ENCODE assay signal across 21 mouse cellular contexts in the genomic region with DNA sequence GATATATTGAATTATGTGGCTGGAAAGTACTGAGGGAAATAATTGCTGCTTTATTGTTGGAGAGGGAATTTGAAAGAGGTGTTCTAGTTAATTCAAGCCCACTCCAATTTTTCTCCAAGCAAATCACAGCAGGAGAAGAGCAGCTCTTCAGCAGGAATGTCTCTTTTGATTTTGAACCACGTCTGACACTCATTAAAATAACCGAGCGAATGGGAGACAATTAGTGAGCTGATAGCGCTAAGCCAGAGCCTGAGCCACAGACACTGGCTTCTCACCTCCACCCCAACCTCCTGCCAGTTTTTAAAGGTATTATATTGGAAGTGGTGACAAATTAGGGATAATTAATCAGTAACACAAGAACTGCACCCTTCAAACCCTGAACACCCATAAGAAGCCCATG.
A peak's percentile ranks its signal among the peaks of the same experiment; 100 is the strongest.
DNase-seq lines count a peak whose midpoint lies in the region; ATAC-seq lines count a peak whose summit lies in the region.
"Had no signal": no experiment of that assay in that cellular context is flagged by ENCODE, and none has a peak within 500 bp of the region (broad histone marks: within the 10 kb centered on the region; RNA-seq: fewer than 3 reads in every experiment).

No protein-coding gene starts in this region.

- no peak for ATAC-seq in hindbrain, embryonic 15.5 days (ENCODE audit: low FRiP score, low read depth)
- peak; percentile 72 for ATAC-seq in forebrain, embryonic 14.5 days
- peak; percentile 67; the same call in 1 of the 2 replicates for ATAC-seq in midbrain, embryonic 16.5 days
- no peak for ATAC-seq in intestine, embryonic 16.5 days
- ATAC-seq: Patski had no signal

- no peaks in the 10 kb centered on the region for H3K27me3 ChIP-seq in hindbrain, embryonic 15.5 days
- no peaks in the 10 kb centered on the region for H3K27me3 ChIP-seq in hindbrain, embryonic 10.5 days (ENCODE audit: insufficient read depth, poor library complexity, severe bottlenecking)
- no peaks in the 10 kb centered on the region for H3K27me3 ChIP-seq in forebrain, embryonic 14.5 days (replicated peaks; ENCODE audit: control insufficient read depth, insufficient read depth, low read length)
- H3K27me3 ChIP-seq in midbrain, embryonic 16.5 days (ENCODE audit: control insufficient read depth, insufficient read depth, low read depth, low read length): no peaks in the 10 kb centered on the region
- no peaks in the 10 kb centered on the region for H3K27me3 ChIP-seq in intestine, embryonic 16.5 days (replicated peaks; ENCODE audit: control insufficient read depth, insufficient read depth, low read length)
- H3K27me3 ChIP-seq: embryonic facial prominence, embryonic 13.5 days; liver, embryonic 15.5 days; lung, embryonic 15.5 days; Patski had no signal

- H3K9me3 ChIP-seq in hindbrain, embryonic 15.5 days: no peaks in the 10 kb centered on the region
- H3K9me3 ChIP-seq in hindbrain, embryonic 10.5 days: no peaks in the 10 kb centered on the region
- no peaks in the 10 kb centered on the region for H3K9me3 ChIP-seq in forebrain, embryonic 14.5 days (replicated peaks; ENCODE audit: control insufficient read depth, low read length)
- no peaks in the 10 kb centered on the region for H3K9me3 ChIP-seq in midbrain, embryonic 16.5 days (replicated peaks; ENCODE audit: control insufficient read depth, low read length, poor library complexity, severe bottlenecking)
- no peaks in the 10 kb centered on the region for H3K9me3 ChIP-seq in intestine, embryonic 16.5 days (ENCODE audit: control insufficient read depth, low read length)
- H3K9me3 ChIP-seq: embryonic facial prominence, embryonic 13.5 days; limb, embryonic 10.5 days; liver, embryonic 15.5 days; lung, embryonic 15.5 days; megakaryocyte, embryonic 14.5 days had no signal

- no peak overlapping the region for H3K4me2 ChIP-seq in hindbrain, embryonic 15.5 days
- no peak overlapping the region for H3K4me2 ChIP-seq in forebrain, embryonic 14.5 days (ENCODE audit: low read length)
- H3K4me2 ChIP-seq in midbrain, embryonic 16.5 days (ENCODE audit: low read length): no peak overlapping the region
- H3K4me2 ChIP-seq in intestine, embryonic 16.5 days (ENCODE audit: low read depth, low read length): no peak overlapping the region
- H3K4me2 ChIP-seq: embryonic facial prominence, embryonic 13.5 days; heart, embryonic 11.5 days; liver, embryonic 15.5 days; lung, embryonic 15.5 days had no signal

- no peak for DNase-seq in hindbrain, embryonic 10.5 days (ENCODE audit: low spot score)
- peak; percentile 60 for DNase-seq in Muller cell, postnatal 12 days (ENCODE audit: inconsistent ontology term)
- peak; percentile 78 for DNase-seq in forebrain, embryonic 14.5 days (ENCODE audit: low spot score)
- no peak for DNase-seq in gastrocnemius, postnatal 14 days
- DNase-seq: adrenal gland, adult 2 months; cerebellum, adult 18-20 months; cerebellum, postnatal 25 days; kidney, adult 8-10 months; kidney, postnatal 10 days; liver; lung, postnatal 36 days had no signal

- no peak overlapping the region for H3K9ac ChIP-seq in hindbrain, embryonic 15.5 days
- no peak overlapping the region for H3K9ac ChIP-seq in forebrain, embryonic 14.5 days (ENCODE audit: low read length)
- no peak overlapping the region for H3K9ac ChIP-seq in midbrain, embryonic 16.5 days (ENCODE audit: low read depth, low read length)
- H3K9ac ChIP-seq in intestine, embryonic 16.5 days (ENCODE audit: low read depth, low read length): no peak overlapping the region
- H3K9ac ChIP-seq: embryonic facial prominence, embryonic 13.5 days; liver, embryonic 15.5 days; lung, embryonic 15.5 days had no signal

- intact Hi-C loops in gastrocnemius, postnatal 14 days (cut with DNase I; ENCODE audit: low total_unique reads): no loop called here

- no peaks in the 10 kb centered on the region; the same call in 1 of the 2 replicates for H3K4me1 ChIP-seq in hindbrain, embryonic 15.5 days (replicated peaks)
- H3K4me1 ChIP-seq in hindbrain, embryonic 10.5 days (replicated peaks): no peaks in the 10 kb centered on the region
- H3K4me1 ChIP-seq in forebrain, embryonic 14.5 days (ENCODE audit: control insufficient read depth, insufficient read depth, low read length): no peaks in the 10 kb centered on the region; the same call in 1 of the 2 replicates
- H3K4me1 ChIP-seq in midbrain, embryonic 16.5 days (ENCODE audit: control insufficient read depth, insufficient read depth, low read length): no peaks in the 10 kb centered on the region; the same call in 1 of the 2 replicates
- H3K4me1 ChIP-seq in intestine, embryonic 16.5 days (ENCODE audit: control insufficient read depth, insufficient read depth, low read length): no peaks in the 10 kb centered on the region
- H3K4me1 ChIP-seq: liver, embryonic 15.5 days; lung, embryonic 15.5 days had no signal

- peaks cover 10% of the 10 kb centered on the region; the same call in 1 of the 2 replicates for H3K36me3 ChIP-seq in hindbrain, embryonic 15.5 days
- peaks cover 5% of the 10 kb centered on the region; the same call in 1 of the 2 replicates for H3K36me3 ChIP-seq in hindbrain, embryonic 10.5 days
- no peaks in the 10 kb centered on the region for H3K36me3 ChIP-seq in forebrain, embryonic 14.5 days (ENCODE audit: control insufficient read depth, insufficient read depth, low read length)
- H3K36me3 ChIP-seq in midbrain, embryonic 16.5 days (ENCODE audit: control insufficient read depth, insufficient read depth, low read length): no peaks in the 10 kb centered on the region
- no peaks in the 10 kb centered on the region for H3K36me3 ChIP-seq in intestine, embryonic 16.5 days (ENCODE audit: control insufficient read depth, insufficient read depth, low read length)
- H3K36me3 ChIP-seq: liver, embryonic 15.5 days had no signal

- 0 out of 2 replicates have a peak overlapping the region, but pooled peaks have one; percentile 7 for H3K27ac ChIP-seq in hindbrain, embryonic 15.5 days (replicated peaks)
- H3K27ac ChIP-seq in hindbrain, embryonic 10.5 days: no peak overlapping the region
- 0 out of 2 replicates have a peak overlapping the region, but pooled peaks have one; percentile 33 for H3K27ac ChIP-seq in forebrain, embryonic 14.5 days (ENCODE audit: low read depth, low read length)
- H3K27ac ChIP-seq in midbrain, embryonic 16.5 days (ENCODE audit: low read length): no peak overlapping the region
- H3K27ac ChIP-seq in intestine, embryonic 16.5 days (ENCODE audit: low read length): no peak overlapping the region
- H3K27ac ChIP-seq: embryonic facial prominence, embryonic 13.5 days; limb, embryonic 10.5 days; liver, embryonic 15.5 days; lung, embryonic 15.5 days had no signal

- no peak overlapping the region for H3K4me3 ChIP-seq in hindbrain, embryonic 15.5 days
- no peak overlapping the region for H3K4me3 ChIP-seq in hindbrain, embryonic 10.5 days
- H3K4me3 ChIP-seq in forebrain, embryonic 14.5 days (ENCODE audit: low read depth, low read length): no peak overlapping the region
- H3K4me3 ChIP-seq in midbrain, embryonic 16.5 days (ENCODE audit: low read depth, low read length): no peak overlapping the region
- no peak overlapping the region for H3K4me3 ChIP-seq in intestine, embryonic 16.5 days (ENCODE audit: low read length)
- H3K4me3 ChIP-seq: embryonic facial prominence, embryonic 13.5 days; limb, embryonic 10.5 days; liver, embryonic 15.5 days; lung, embryonic 15.5 days; megakaryocyte, embryonic 14.5 days had no signal

- WGBS in hindbrain, embryonic 15.5 days: 30% methylated on average over 4 of the region's 4 CpGs
- WGBS in hindbrain, embryonic 10.5 days: 57% methylated on average over 4 of the region's 4 CpGs
- 6% methylated on average over 4 of the region's 4 CpGs for WGBS in forebrain, embryonic 14.5 days
- WGBS in midbrain, embryonic 16.5 days: 13% methylated on average over 4 of the region's 4 CpGs
- 74% methylated on average over 4 of the region's 4 CpGs for WGBS in intestine, embryonic 16.5 days

Comparison
In these comparisons a context has a peak if more than half of its experiments do, and no peak if none do; other contexts are left out.
1. H3K27ac ChIP-seq: peak in hindbrain, embryonic 15.5 days (single experiment) and forebrain, embryonic 14.5 days (single experiment); none in hindbrain, embryonic 10.5 days (single experiment), midbrain, embryonic 16.5 days (single experiment) and intestine, embryonic 16.5 days (single experiment).
2. ATAC-seq: peak in forebrain, embryonic 14.5 days (single experiment) and midbrain, embryonic 16.5 days (single experiment); none in hindbrain, embryonic 15.5 days (single experiment) and intestine, embryonic 16.5 days (single experiment).
3. DNase-seq: peak in Muller cell, postnatal 12 days (single experiment) and forebrain, embryonic 14.5 days (single experiment); none in hindbrain, embryonic 10.5 days (single experiment) and gastrocnemius, postnatal 14 days (single experiment).